Comparison of ENCODE assay signal across 1 mouse cellular context in the genomic region with DNA sequence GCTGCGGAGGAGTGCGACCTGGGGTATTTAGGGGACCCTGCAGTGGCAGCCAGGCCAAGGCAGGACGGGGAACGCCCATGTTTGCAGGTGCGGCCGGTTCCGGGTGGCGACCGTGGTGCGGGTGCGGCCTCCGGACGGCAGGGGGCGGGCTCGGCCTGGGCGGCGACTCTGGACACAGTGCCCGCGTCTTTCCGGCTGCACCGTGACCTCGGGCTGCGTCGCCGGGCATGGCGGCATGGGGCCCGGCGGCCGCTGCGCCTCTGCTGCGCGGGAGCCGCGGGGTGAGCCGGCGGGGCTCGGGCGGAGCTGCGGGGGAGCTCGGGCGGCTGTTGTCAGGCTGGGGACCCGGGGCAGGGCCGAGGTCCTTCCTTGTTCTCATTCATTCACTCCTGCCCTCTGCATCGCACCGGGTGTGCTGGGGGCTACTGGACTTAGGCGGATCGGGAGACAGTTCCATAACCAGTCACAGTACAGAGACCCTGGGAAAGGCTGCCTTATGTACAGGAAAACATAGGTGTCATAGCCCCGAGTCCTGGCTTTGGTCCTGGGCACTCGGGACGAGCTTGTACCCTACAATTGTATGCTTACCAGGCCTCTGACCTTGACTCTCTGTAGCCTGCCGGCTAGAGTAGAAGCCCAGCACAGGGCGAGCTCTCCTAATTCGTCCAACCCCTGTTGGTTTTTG.
TF ChIP-seq lines count a peak whose summit lies in the region.

No protein-coding gene starts in this region.

TF ChIP-seq in MEL, 35 proteins besides CTCF, POLR2A, EP300 and RAD21 (continued from another document):
- TF ChIP-seq NRF1 (IDR thresholded peaks at IDR 0.05; ENCODE audit: insufficient read depth, low read depth, low read length, poor library complexity, severe bottlenecking) (no peak), CHD1 (IDR thresholded peaks at IDR 0.05; ENCODE audit: low read depth, low read length) (0 out of 2 replicates have a peak, but pooled peaks have one; percentile 59), USF2 (IDR thresholded peaks at IDR 0.05; ENCODE audit: borderline replicate concordance in 1 of 2, insufficient read depth in 1 of 2, low read depth in 1 of 2, low read length in 2 of 2) (no peak), ELF1 (IDR thresholded peaks at IDR 0.05; ENCODE audit: low read depth, low read length) (peak; percentile 88), MAFK (IDR thresholded peaks at IDR 0.05; ENCODE audit: borderline replicate concordance, low read depth, low read length) (no peak), TCF12 (IDR thresholded peaks at IDR 0.05; ENCODE audit: low read depth, low read length) (peak; percentile 77), SMC3 (IDR thresholded peaks at IDR 0.05; ENCODE audit: low read depth, low read length) (peak; percentile 31), RCOR1 (IDR thresholded peaks at IDR 0.05; ENCODE audit: low read depth, low read length) (no peak), USF1 (IDR thresholded peaks at IDR 0.05; ENCODE audit: low read depth, low read length) (peak; percentile 42; the same call in 1 of the 2 replicates), MXI1 (IDR thresholded peaks at IDR 0.05; ENCODE audit: low read depth, low read length) (peak; percentile 88), MEF2A (IDR thresholded peaks at IDR 0.05; ENCODE audit: extremely low read depth, insufficient replicate concordance, low read depth, low read length, poor library complexity, severe bottlenecking) (peak; percentile 55; the same call in 1 of the 2 replicates), MYC (IDR thresholded peaks at IDR 0.05; ENCODE audit: low read depth, low read length) (no peak), HCFC1 (IDR thresholded peaks at IDR 0.05; ENCODE audit: low read depth, low read length) (peak; percentile 87), GABPA (IDR thresholded peaks at IDR 0.05; ENCODE audit: low read depth, low read length) (peak; percentile 86; the same call in 1 of the 2 replicates), POLR2AphosphoS5 (IDR thresholded peaks at IDR 0.05; ENCODE audit: borderline replicate concordance, low read depth, low read length) (no peak), TAL1 (IDR thresholded peaks at IDR 0.05; ENCODE audit: low read length) (no peak), ZMIZ1 (IDR thresholded peaks at IDR 0.05; ENCODE audit: low read depth, low read length) (peak; percentile 61; the same call in 1 of the 2 replicates), MAX (IDR thresholded peaks at IDR 0.05; ENCODE audit: low read length) (peak; percentile 67), NELFE (IDR thresholded peaks at IDR 0.05; ENCODE audit: low read depth, low read length) (peak; percentile 90), ETS1 (IDR thresholded peaks at IDR 0.05; ENCODE audit: low read depth, low read length) (0 out of 2 replicates have a peak, but pooled peaks have one; percentile 29)
